Mouse (Mus musculus) lung, postnatal 0 days (tissue): Measurements from ENCODE around the gene Fam207a.

Experiments
- CTCF ChIP-seq: IDR thresholded peaks from 2 replicates; pipeline ENCODE4 v1.5.1; 2016; ENCODE audit warnings: antibody characterized with exemption, mild to moderate bottlenecking
- EP300 ChIP-seq: IDR thresholded peaks from 2 replicates; pipeline ENCODE4 v1.6.1; 2016; ENCODE audit warnings: antibody characterized with exemption, mild to moderate bottlenecking, control low read depth

DNA sequence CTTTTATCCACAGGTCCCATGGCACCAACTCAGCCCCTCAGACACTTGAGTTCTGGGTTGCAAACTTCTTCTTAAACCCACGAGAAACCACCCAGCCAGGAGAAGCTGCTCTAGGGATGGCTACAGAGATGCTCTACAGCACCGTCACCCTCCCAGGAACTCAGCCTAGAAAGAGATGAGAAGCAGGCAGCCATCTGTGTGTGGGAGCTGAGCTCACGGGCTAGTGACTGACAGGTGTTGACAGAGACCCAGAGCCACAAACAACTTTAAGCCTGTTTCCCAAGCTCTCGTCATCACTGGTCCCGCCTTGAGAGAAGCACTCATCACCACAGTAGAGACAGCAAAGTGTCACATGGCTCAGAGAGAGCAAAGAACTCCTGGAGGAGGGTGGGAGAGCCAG is 43.4 kb downstream of the Fam207a start:
- TF ChIP-seq CTCF (no peak), EP300 (no peak)
